Mouse (Mus musculus) liver, embryonic 14 days (tissue): Measurements from ENCODE around the gene Zfp235. TPM values are rescaled to one million over a fixed set of nuclear protein-coding genes. Genes with fewer than 3 reads are reported as not detected.

Experiments
- polyA plus RNA-seq: library from polyadenylated mRNA; depleted of rRNA; stranded (reverse); fragments of >200 nt; gene quantifications from 2 replicates; pipeline ENCODE4 v1.2.3, GENCODE M21; 2012; rRNA removed

Zfp235 gene
- polyA plus RNA-seq = 2.0 and 2.1 TPM in 2 replicates

GRCm38 (mm10) chr7:24133996-24134828 is at the start of gene Zfp235:
TSS of gene Zfp235 (plus strand) at chr7:24134169.

GRCm38 (mm10) chr7:24112156-24112856 is 21.7 kb upstream of the Zfp235 start, which contains the start of gene Zfp112:
TSS of gene Zfp112 (plus strand) at chr7:24112314.

GRCm38 (mm10) chr7:24174618-24175336 is 40.8 kb downstream of the Zfp235 start, which contains the start of gene Zfp114:
TSS of gene Zfp114 (plus strand) at chr7:24175060.

Other genes starting within 250 kb of the Zfp235 start
- not detected in 2 replicates for gene Vmn1r178, start 242.2 kb upstream of the Zfp235 start, polyA plus RNA-seq
- not detected in 2 replicates for gene Vmn1r179, start 207.2 kb upstream of the Zfp235 start, polyA plus RNA-seq
- not detected in 2 replicates for gene Vmn1r180, start 183.5 kb upstream of the Zfp235 start, polyA plus RNA-seq
- gene Vmn1r181, start 159.6 kb upstream of the Zfp235 start, polyA plus RNA-seq = not detected in 2 replicates
- gene V1rd19, start 132.5 kb upstream of the Zfp235 start, polyA plus RNA-seq = not detected in 2 replicates
- gene Vmn1r183, start 80.9 kb upstream of the Zfp235 start, polyA plus RNA-seq = not detected in 2 replicates
- 8.7 and 10.0 TPM in 2 replicates for gene Zfp180, start 52.2 kb upstream of the Zfp235 start, polyA plus RNA-seq
- 0.37 and 0.50 TPM in 2 replicates for gene Zfp112, start 21.9 kb upstream of the Zfp235 start, polyA plus RNA-seq
- 0.14 and 0.17 TPM in 2 replicates for gene Zfp114, start 40.9 kb downstream of the Zfp235 start, polyA plus RNA-seq
- gene Zfp111, start 77.3 kb downstream of the Zfp235 start, polyA plus RNA-seq = 0.77 and 0.83 TPM in 2 replicates
- gene Zfp109, start 103.4 kb downstream of the Zfp235 start, polyA plus RNA-seq = 0.79 and 0.90 TPM in 2 replicates
- 0.21 and 0.28 TPM in 2 replicates for gene Zfp108, start 120.6 kb downstream of the Zfp235 start, polyA plus RNA-seq
- gene Zfp93, start 136.3 kb downstream of the Zfp235 start, polyA plus RNA-seq = 0.62 and 0.68 TPM in 2 replicates
- gene Zfp61, start 167.1 kb downstream of the Zfp235 start, polyA plus RNA-seq = 2.7 and 3.1 TPM in 2 replicates
- gene Zfp94, start 182.5 kb downstream of the Zfp235 start, polyA plus RNA-seq = 1.7 and 1.9 TPM in 2 replicates
- gene Tescl, start 199.8 kb downstream of the Zfp235 start, polyA plus RNA-seq = not detected in 2 replicates
- gene Lypd5, start 215.0 kb downstream of the Zfp235 start, polyA plus RNA-seq = not detected in 2 replicates
- gene Kcnn4, start 236.1 kb downstream of the Zfp235 start, polyA plus RNA-seq = 96.6 and 108 TPM in 2 replicates